Mouse (Mus musculus): ENCODE results near the gene Chaf1b.

DNA sequence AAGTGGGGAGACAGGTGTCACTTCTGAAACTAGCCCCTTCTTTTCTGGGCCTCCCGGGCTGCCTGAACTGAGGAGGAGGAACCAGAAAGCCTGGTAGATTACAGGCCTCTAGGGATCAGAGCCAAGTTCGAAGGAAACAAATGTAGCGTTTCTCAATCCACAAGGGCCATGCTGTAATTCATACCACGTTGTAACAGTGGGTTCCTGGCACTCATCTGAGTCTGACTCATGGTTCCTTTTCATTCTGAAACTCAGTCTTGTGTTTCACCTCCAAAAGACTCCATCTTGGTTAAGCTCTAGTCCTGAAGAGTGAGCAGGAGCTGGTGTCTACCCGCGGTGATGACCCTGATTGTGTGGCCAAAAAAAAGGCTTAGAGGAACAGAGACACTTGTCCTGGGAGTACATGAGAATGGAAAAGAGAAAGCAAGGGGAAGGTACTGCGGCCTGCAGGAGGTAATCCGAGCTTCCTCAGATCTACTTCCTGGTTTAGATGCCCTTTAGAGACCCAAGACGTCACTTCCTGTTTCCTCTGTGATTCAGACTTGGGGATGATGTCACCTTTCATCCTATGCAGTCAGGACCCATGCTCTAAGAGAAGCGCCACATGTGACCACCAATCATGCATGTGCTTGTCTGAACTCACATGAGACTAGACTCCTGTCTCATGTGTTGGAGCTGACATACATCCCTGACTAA, 30.3 kb downstream of the Chaf1b start:
- TF ChIP-seq POLR2A (IDR thresholded peaks at IDR 0.05; ENCODE audit: low read depth, low read length) (no peak), CTCF (IDR thresholded peaks at IDR 0.05; ENCODE audit: extremely low read depth, insufficient read length, insufficient replicate concordance, low read depth, low read length) (no peak)
